Mouse (Mus musculus): ENCODE results near the gene Spred3.
"Not testable (repeated sequence)": the region's sequence is repeated elsewhere in the genome, so short reads cannot be mapped to it uniquely, and the experiment has no call there.

Gene Spred3

GRCm38 (mm10) chr7:29170066-29170754 lies at the start of gene Spred3, which contains the start of gene Ggn:
Gene Spred3, minus strand, starts transcription at chr7:29170411.
Gene Ggn, plus strand, starts transcription at chr7:29170210.
- no peak for DNase-seq (ENCODE audit: low spot score in 2 of 2)

DNA sequence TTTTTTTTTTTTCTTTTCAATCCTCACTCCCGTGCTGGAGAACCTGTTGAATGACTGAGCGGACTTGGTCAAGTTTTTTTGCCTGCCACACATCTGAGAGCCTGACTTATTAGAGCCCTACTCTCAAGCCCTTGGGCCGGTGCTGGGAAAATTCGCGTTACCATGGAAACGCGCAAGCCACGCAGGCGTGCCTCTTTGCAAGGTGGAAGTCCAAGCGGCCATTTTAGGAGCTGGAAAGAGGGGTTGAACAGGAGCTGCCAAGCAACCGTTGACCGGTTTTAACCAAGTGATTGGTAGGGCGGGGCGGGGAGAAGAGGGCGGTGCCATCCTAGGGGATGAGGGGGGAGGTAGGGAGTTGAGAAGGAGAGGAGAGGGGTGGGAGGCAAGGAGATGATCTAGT lies 44.6 kb upstream of the Spred3 start:
- DNase-seq (ENCODE audit: low spot score in 2 of 2), result no peak

DNA sequence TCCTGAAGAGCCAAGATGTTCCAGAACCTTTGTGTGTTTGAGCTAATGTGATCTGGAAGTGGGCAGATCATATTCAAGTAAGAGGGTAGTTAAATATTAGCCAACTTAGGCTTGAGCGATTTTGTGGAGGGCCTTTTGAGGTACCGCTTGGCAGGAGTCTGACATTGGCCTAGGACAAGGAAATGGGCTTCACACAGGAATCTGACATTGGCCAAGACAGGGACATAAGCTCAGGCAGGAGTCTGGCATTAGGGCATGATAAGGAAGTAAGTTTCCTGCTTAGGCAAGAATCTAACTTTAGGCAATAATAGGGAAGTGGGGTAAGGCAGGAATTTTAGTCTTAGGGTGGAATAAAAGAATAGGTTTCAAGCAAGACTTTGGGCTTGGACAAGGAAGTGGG lies 44.0 kb upstream of the Spred3 start:
- DNase-seq (ENCODE audit: low spot score in 2 of 2), result no peak

GRCm38 (mm10) chr7:29213675-29214082 lies 43.5 kb upstream of the Spred3 start, which contains the start of gene Catsperg1:
Gene Catsperg1, minus strand, starts transcription at chr7:29214035.
- DNase-seq (ENCODE audit: low spot score in 2 of 2), result no peak

DNA sequence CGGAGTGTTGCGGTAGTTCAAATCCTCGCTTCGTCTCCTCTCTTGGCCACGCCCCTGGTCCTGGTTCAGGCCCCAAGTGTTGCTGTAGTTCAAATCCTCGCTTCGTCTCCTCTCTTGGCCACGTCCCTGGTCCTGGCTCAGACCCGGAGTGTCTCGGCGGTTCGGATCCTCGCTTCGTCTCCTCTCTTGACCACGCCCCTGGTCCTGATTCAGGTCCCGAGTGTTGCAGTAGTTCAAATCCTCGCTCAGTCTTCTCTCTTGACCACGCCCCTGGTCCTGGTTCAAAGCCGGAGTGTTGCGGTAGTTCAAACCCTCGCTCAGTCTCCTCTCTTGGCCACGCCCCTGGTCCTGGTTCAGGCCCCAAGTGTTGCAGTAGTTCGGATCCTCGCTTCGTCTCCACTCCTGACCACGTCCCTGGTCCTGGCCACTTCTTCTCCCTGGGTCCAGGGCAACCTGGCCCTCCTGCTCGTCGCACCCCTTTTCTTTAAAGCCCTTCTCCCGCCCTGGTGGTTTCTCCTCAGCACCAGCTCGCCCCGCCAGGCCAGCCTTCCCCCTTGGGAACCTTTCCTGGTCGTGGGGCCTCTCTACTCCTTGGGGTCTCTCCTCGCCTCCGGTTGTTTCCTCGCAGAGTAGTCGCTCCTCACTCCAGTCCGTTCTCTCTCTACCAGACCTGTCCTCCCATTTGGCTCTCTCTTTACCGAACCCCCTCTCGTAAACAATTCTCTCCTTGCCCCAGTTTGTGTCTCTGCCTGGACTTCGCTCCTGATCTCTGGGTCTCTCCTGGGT lies 42.8 kb upstream of the Spred3 start:
- DNase-seq (ENCODE audit: low spot score in 2 of 2), result not testable (repeated sequence)

DNA sequence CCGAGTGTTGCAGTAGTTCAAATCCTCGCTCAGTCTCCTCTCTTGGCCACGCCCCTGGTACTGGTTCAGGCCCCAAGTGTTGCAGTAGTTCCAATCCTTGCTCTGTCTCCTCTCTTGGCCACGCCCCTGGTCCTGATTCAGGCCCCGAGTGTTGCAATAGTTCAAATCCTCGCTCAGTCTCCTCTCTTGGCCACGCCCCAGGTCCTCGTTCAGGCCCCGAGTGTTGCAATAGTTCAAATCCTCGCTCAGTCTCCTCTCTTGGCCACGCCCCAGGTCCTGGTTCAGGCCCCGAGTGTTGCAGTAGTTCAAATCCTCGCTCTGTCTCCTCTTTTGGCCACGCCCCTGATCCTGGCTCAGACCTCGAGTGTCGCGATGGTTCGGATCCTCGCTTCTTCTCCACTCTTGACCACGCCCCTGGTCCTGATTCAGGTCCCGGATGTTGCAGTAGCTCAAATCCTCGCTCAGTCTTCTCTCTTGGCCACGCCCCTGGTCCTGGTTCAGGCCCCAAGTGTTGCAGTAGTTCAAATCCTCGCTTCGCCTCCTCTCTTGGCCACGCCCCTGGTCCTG lies 42.1 kb upstream of the Spred3 start:
- no peak for DNase-seq (ENCODE audit: low spot score in 2 of 2)

GRCm38 (mm10) chr7:29211415-29212198 lies 41.4 kb upstream of the Spred3 start:
- DNase-seq (ENCODE audit: low spot score in 2 of 2), result peak in 1 of 2 experiments; percentile 11

DNA sequence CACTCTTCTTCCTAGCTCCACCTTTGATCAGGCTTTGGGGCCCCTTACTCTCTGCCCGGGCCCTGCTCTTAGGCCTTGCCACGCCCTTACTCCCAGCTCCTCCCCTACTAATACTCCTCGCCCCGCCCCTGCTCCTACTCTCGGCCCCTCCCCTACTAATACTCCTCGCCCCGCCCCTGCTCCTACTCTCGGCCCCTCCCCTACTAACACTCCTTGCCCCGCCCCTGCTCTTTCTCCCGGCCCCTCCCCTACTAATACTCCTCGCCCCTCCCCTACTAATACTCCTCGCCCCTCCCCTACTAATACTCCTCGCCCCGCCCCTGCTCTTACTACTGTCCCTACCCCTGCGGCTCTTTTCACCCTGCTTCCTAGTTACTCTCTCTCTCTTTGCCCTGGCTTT lies 40.8 kb upstream of the Spred3 start:
- DNase-seq (ENCODE audit: low spot score in 2 of 2), result not testable (repeated sequence)

GRCm38 (mm10) chr7:29202577-29202976 lies 32.4 kb upstream of the Spred3 start:
- no peak for DNase-seq (ENCODE audit: low spot score in 2 of 2)

DNA sequence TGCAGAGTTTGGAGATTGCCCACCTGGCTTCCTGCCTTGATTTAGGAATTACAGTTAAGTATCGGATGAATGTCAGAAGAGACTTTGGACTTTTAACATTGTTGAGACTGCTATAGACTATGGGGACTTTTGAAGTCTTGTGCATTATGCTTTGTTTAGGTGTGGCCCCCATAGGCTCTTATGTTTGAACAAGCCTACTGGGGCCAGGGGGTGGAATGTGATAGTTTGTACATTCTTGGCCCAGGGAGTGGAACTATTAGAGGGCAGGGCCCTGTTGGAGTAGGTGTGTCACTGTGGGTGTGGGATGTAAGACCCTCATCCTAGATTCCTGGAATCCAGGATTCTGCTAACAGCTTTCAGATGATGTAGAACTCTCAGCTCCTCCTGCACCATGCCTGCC lies 24.0 kb upstream of the Spred3 start:
- not testable (repeated sequence) for DNase-seq (ENCODE audit: low spot score in 2 of 2)

DNA sequence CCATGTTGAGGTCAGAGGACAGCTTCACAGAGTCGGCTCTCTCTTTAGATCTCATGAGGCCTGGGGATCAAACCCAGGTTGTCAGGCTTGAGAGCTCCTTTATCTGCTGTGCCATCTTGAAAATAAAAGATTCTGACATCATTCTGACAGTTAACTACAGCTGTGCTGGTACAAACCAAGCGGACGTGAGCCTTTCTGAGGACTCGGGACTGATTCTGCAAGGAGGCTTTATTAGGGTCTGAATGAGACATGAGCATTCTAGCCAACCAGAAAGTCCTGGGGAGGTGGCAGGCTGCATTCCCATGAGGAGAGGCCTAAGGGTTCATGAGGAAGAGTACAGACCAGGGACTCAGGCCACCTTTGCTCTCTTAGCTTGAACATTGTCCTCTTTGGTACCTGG lies 11.1 kb upstream of the Spred3 start:
- not testable (repeated sequence) for DNase-seq (ENCODE audit: low spot score in 2 of 2)

GRCm38 (mm10) chr7:29180854-29181236 lies 10.6 kb upstream of the Spred3 start:
- DNase-seq (ENCODE audit: low spot score in 2 of 2), result no peak

GRCm38 (mm10) chr7:29180077-29180853 lies 10.1 kb upstream of the Spred3 start, which contains the start of gene Psmd8:
Gene Psmd8, minus strand, starts transcription at chr7:29180701.
- DNase-seq (ENCODE audit: low spot score in 2 of 2), result peak; percentile 95 to 97

- DNase-seq (ENCODE audit: low spot score in 2 of 2), result no peak
Observed at GRCm38 (mm10) chr7:29179323-29179722, 9.1 kb upstream of the Spred3 start.

GRCm38 (mm10) chr7:29178106-29178505 lies 7.9 kb upstream of the Spred3 start:
- no peak for DNase-seq (ENCODE audit: low spot score in 2 of 2)

GRCm38 (mm10) chr7:29172390-29173016 lies 2.3 kb upstream of the Spred3 start:
- DNase-seq (ENCODE audit: low spot score in 2 of 2), result no peak

DNA sequence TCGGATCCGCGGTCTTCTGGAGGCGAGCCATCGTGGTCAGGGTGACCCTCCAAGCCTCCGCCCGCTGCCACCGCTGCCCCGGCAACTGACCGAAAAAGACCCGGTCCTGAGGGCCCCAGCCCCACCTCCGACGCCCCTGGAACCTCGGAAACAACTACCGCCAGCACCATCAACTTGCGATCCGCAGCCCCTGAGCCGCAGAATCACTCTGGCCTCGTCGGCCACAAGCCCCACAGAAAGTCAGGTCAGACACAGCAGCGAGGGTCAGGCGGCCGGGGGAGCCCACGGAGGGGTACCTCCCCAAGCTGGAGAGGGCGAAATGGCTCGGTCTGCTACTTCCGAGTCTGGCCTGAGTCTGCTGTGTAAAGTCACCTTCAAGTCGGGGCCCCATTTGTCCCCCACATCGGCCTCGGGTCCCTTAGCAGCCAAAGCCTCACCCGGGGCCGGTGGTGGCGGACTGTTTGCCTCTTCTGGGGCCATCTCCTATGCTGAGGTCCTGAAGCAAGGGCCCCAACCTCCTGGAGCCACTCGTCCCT lies 1.4 kb upstream of the Spred3 start:
- DNase-seq (ENCODE audit: low spot score in 2 of 2), result no peak

GRCm38 (mm10) chr7:29170755-29171561 lies 747 bp upstream of the Spred3 start:
- no peak for DNase-seq (ENCODE audit: low spot score in 2 of 2)
